Mouse (Mus musculus) bone marrow, adult 2 months (tissue): Measurements from ENCODE around the gene Ttll13.

Experiments used
- CTCF ChIP-seq: fragments of 200-500 bp; IDR thresholded peaks from 2 replicates; pipeline ENCODE4 v1.5.1; 2011; ENCODE audit warnings: low read length, control low read depth; ENCODE audit not compliant: control insufficient read depth, insufficient read depth
- POLR2A ChIP-seq: fragments of 200-500 bp; IDR thresholded peaks from 2 replicates; pipeline ENCODE4 v1.6.1; 2011; ENCODE audit warnings: low read depth, mild to moderate bottlenecking, control low read depth, low read length, borderline replicate concordance; ENCODE audit not compliant: control insufficient read depth

GRCm38 (mm10) chr7:80218666-80219065, 27.5 kb upstream of the Ttll13 start:
- no peak for TF ChIP-seq CTCF
- TF ChIP-seq POLR2A = no peak
